Mouse (Mus musculus) C2C12 (cell line): ENCODE results near the gene Pcnx2. TPM values are rescaled to one million over a fixed set of nuclear protein-coding genes. Genes with fewer than 3 reads are reported as not detected.

Source experiments
- H3K27me3 ChIP-seq: one replicate; pipeline ENCODE4 v1.6.1; 2011; ENCODE audit not compliant: control insufficient read depth, insufficient read depth, insufficient read length
- H3K36me3 ChIP-seq: one replicate; pipeline ENCODE4 v1.6.1; 2011; ENCODE audit not compliant: control insufficient read depth, insufficient read depth
- H3K4me3 ChIP-seq: one replicate; pipeline ENCODE4 v1.5.1; 2011; ENCODE audit warnings: mild to moderate bottlenecking, control low read depth; ENCODE audit not compliant: poor library complexity, insufficient read depth, severe bottlenecking
- H3K79me2 ChIP-seq: one replicate; pipeline ENCODE4 v1.6.1; 2011; ENCODE audit not compliant: control insufficient read depth, insufficient read depth
- H3K79me3 ChIP-seq: one replicate; pipeline ENCODE4 v1.6.1; 2011; ENCODE audit warnings: low read depth, control low read depth
- H3ac ChIP-seq: one replicate; pipeline ENCODE3; 2011; ENCODE audit warnings: low read depth; ENCODE audit not compliant: control insufficient read depth, insufficient read length
- CEBPB ChIP-seq: IDR thresholded peaks from one replicate; pipeline ENCODE4 v1.6.1; 2011; ENCODE audit warnings: low read depth, mild to moderate bottlenecking, control low read depth, moderate library complexity
- CTCF ChIP-seq: IDR thresholded peaks from one replicate; pipeline ENCODE4 v1.5.1; 2011; ENCODE audit not compliant: control insufficient read depth, insufficient read depth, insufficient read length
- FOSL1 ChIP-seq: IDR thresholded peaks from one replicate; pipeline ENCODE4 v1.8.0; 2011; ENCODE audit warnings: mild to moderate bottlenecking, low read length; ENCODE audit not compliant: poor library complexity, insufficient read depth, severe bottlenecking
- MAX ChIP-seq: IDR thresholded peaks from one replicate; pipeline ENCODE4 v1.6.1; 2011; ENCODE audit warnings: mild to moderate bottlenecking, control low read depth
- MYOD1 ChIP-seq: IDR thresholded peaks from one replicate; pipeline ENCODE4 v1.6.1; 2011; ENCODE audit warnings: low read depth; ENCODE audit not compliant: control insufficient read depth, insufficient read length
- MYOG ChIP-seq: IDR thresholded peaks from one replicate; pipeline ENCODE4 v1.6.1; 2011; ENCODE audit not compliant: control insufficient read depth, insufficient read length; ENCODE audit errors: extremely low read depth
- USF1 ChIP-seq: IDR thresholded peaks from one replicate; pipeline ENCODE4 v1.6.1; 2011; ENCODE audit warnings: low read depth, mild to moderate bottlenecking, control low read depth, moderate library complexity
- polyA plus RNA-seq: library from polyadenylated mRNA; unstranded; fragments of >200 nt; fragmentation: generic; extraction: Trizol; gene quantifications from one replicate; pipeline ENCODE4 v1.2.1, GENCODE M21; 2012; ENCODE audit warnings: missing spikeins

Gene Pcnx2
- polyA plus RNA-seq, 1 experiment, result not detected

DNA sequence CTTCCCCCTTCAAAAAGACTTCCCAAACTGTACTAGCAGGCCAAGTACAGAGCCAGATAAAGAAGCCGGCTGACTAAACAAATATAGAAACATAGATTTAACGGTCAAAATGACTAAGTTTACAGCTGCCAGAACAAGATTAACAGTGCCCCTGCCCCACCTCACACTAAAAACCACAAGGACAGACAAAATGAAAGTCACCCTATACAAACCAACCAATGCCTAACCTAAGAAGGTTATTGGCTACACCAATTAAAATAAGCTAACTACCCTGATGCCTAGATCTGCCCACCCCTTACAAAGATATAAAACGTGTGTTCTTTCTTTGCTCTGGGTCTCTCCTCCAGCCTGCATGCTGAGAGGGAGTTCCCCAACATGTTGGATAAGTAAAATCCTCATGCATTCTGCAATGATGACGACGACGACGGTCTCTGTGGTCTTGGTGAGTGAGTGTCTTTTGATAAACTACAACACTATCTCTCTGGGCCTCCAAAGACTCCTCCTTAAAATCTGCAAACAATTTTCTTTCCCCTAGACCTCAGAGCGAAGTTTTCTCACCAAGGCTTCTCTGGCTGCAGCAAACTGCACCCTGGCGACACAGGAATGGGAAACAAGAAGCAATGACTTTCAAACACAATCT lies 105.2 kb downstream of the Pcnx2 start:
- Histone ChIP-seq H3ac (no peak overlapping the region), H3K27me3 (peaks cover 10% of the 10 kb centered on the region), H3K79me2 (no peaks in the 10 kb centered on the region), H3K79me3 (no peaks in the 10 kb centered on the region), H3K36me3 (no peaks in the 10 kb centered on the region), H3K4me3 (no peak overlapping the region)
- no peak for TF ChIP-seq FOSL1
- no peak for TF ChIP-seq MAX
- no peak for TF ChIP-seq USF1
- no peak for TF ChIP-seq MYOG
- TF ChIP-seq CEBPB, result no peak
- no peak for TF ChIP-seq CTCF
- no peak for TF ChIP-seq MYOD1

GRCm38 (mm10) chr8:125786886-125787285 lies 111.2 kb downstream of the Pcnx2 start:
- Histone ChIP-seq H3K36me3 (no peaks in the 10 kb centered on the region), H3K79me2 (no peaks in the 10 kb centered on the region), H3K79me3 (no peaks in the 10 kb centered on the region), H3K4me3 (no peak overlapping the region), H3ac (no peak overlapping the region), H3K27me3 (peaks cover 10% of the 10 kb centered on the region)
- TF ChIP-seq MYOD1 (no peak), MYOG (no peak), MAX (no peak), USF1 (no peak), CTCF (no peak), FOSL1 (no peak), CEBPB (no peak)

GRCm38 (mm10) chr8:125782161-125782560 lies 116.0 kb downstream of the Pcnx2 start:
- H3K79me2 ChIP-seq, result no peaks in the 10 kb centered on the region
- H3K27me3 ChIP-seq, result no peaks in the 10 kb centered on the region
- no peak overlapping the region for H3ac ChIP-seq
- TF ChIP-seq USF1 (no peak), FOSL1 (no peak), MYOG (no peak), CEBPB (no peak), MAX (no peak), MYOD1 (no peak), CTCF (no peak)
- no peaks in the 10 kb centered on the region for H3K36me3 ChIP-seq
- H3K4me3 ChIP-seq, result no peak overlapping the region
- no peaks in the 10 kb centered on the region for H3K79me3 ChIP-seq

- Histone ChIP-seq H3ac (no peak overlapping the region), H3K4me3 (no peak overlapping the region), H3K79me2 (no peaks in the 10 kb centered on the region), H3K27me3 (no peaks in the 10 kb centered on the region), H3K36me3 (no peaks in the 10 kb centered on the region), H3K79me3 (no peaks in the 10 kb centered on the region)
- TF ChIP-seq CTCF (no peak), MYOG (no peak)
Observed at GRCm38 (mm10) chr8:125779656-125780055, 118.5 kb downstream of the Pcnx2 start.

GRCm38 (mm10) chr8:125778919-125779318 lies 119.2 kb downstream of the Pcnx2 start:
- Histone ChIP-seq H3K4me3 (no peak overlapping the region), H3K36me3 (no peaks in the 10 kb centered on the region), H3K79me2 (no peaks in the 10 kb centered on the region), H3ac (no peak overlapping the region), H3K27me3 (no peaks in the 10 kb centered on the region), H3K79me3 (no peaks in the 10 kb centered on the region)
- TF ChIP-seq MAX (no peak), MYOG (no peak), MYOD1 (no peak), CEBPB (no peak), CTCF (no peak), FOSL1 (no peak), USF1 (no peak)

DNA sequence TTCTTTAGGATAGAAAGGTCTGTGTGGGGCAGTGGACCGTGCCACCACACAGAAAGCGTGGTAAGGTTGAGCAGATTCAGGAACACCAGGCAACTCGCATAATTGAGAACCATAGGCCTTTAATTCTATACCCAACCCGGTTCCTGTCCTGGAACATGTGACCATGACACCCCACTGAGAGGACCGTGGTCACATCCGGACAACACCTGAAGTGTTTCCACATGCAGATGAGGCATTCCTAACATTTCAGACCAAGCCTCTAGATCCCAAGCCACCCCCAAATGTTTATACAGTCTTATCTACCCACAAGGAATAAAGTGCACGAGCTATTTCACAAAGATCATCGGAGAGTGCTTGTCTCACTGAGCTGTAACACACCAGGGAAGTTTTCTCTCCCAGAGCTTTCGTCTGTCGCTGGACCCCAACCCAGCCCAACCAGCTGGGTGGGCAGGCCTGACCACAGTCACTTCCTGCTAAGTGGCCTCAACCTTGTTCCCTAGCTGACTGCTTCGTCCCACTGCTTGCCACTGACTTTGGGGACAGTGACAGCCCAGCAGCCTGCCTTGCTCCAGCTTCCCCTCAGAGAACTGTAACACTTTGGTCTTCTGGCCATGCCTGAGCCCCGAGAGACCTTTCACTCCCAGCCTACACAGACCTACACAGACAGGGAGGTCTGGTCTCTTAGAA lies 120.5 kb downstream of the Pcnx2 start:
- Histone ChIP-seq H3ac (no peak overlapping the region), H3K79me3 (no peaks in the 10 kb centered on the region), H3K36me3 (no peaks in the 10 kb centered on the region), H3K27me3 (no peaks in the 10 kb centered on the region), H3K79me2 (no peaks in the 10 kb centered on the region), H3K4me3 (no peak overlapping the region)
- no peak for TF ChIP-seq MYOG
- TF ChIP-seq FOSL1, result no peak
- TF ChIP-seq CTCF, result no peak
- no peak for TF ChIP-seq MYOD1
- no peak for TF ChIP-seq CEBPB
- TF ChIP-seq MAX, result no peak
- no peak for TF ChIP-seq USF1
